Mouse (Mus musculus) right cerebral cortex, adult 18-20 months (tissue): ENCODE measurements around the gene Tdrd7.

Experiments used
- DNase-seq: peaks from one replicate; pipeline ENCODE4 v3.0.0; 2022; ENCODE audit warnings: mixed read lengths

Tdrd7 gene

GRCm38 (mm10) chr4:45972951-45973350 lies 7.8 kb downstream of the Tdrd7 start:
- no peak for DNase-seq

GRCm38 (mm10) chr4:45976931-45977667 lies 12.0 kb downstream of the Tdrd7 start:
- no peak for DNase-seq

GRCm38 (mm10) chr4:45979916-45980315 lies 14.8 kb downstream of the Tdrd7 start:
- no peak for DNase-seq

- no peak for DNase-seq
Observed at GRCm38 (mm10) chr4:45981054-45981453, 15.9 kb downstream of the Tdrd7 start.

GRCm38 (mm10) chr4:45990427-45991135 lies 25.4 kb downstream of the Tdrd7 start:
- no peak for DNase-seq

GRCm38 (mm10) chr4:45998536-45998935 lies 33.4 kb downstream of the Tdrd7 start:
- no peak for DNase-seq

GRCm38 (mm10) chr4:46008142-46008793 lies 43.1 kb downstream of the Tdrd7 start:
- DNase-seq, result no peak

- DNase-seq, result no peak
Observed at GRCm38 (mm10) chr4:46011698-46012097, 46.6 kb downstream of the Tdrd7 start.

GRCm38 (mm10) chr4:46015605-46016004 lies 50.5 kb downstream of the Tdrd7 start:
- no peak for DNase-seq

GRCm38 (mm10) chr4:46023021-46023481 lies 57.9 kb downstream of the Tdrd7 start:
- DNase-seq, result no peak

- DNase-seq, result peak; percentile 34
Observed at GRCm38 (mm10) chr4:46025893-46026292, 60.8 kb downstream of the Tdrd7 start.

- no peak for DNase-seq
Observed at GRCm38 (mm10) chr4:46028224-46028623, 63.1 kb downstream of the Tdrd7 start.

- no peak for DNase-seq
Observed at GRCm38 (mm10) chr4:46028781-46029180, 63.6 kb downstream of the Tdrd7 start.

- DNase-seq, result no peak
Observed at GRCm38 (mm10) chr4:46029552-46029951, 64.4 kb downstream of the Tdrd7 start.

GRCm38 (mm10) chr4:46032448-46032847 lies 67.3 kb downstream of the Tdrd7 start:
- DNase-seq, result no peak

GRCm38 (mm10) chr4:46033197-46033596 lies 68.1 kb downstream of the Tdrd7 start:
- DNase-seq, result no peak

GRCm38 (mm10) chr4:46038591-46038891 lies 73.4 kb downstream of the Tdrd7 start:
- no peak for DNase-seq

- peak; percentile 76 for DNase-seq
Observed at GRCm38 (mm10) chr4:46038892-46039751, 74.0 kb downstream of the Tdrd7 start, which contains the start of gene Tmod1. Tmod1 (plus strand) TSS chr4:46038935.

- DNase-seq, result no peak
Observed at GRCm38 (mm10) chr4:46039899-46040298, 74.8 kb downstream of the Tdrd7 start.

- DNase-seq, result peak; percentile 45
Observed at GRCm38 (mm10) chr4:46040594-46041192, 75.6 kb downstream of the Tdrd7 start.

- no peak for DNase-seq
Observed at GRCm38 (mm10) chr4:46041761-46042504, 76.8 kb downstream of the Tdrd7 start.

- no peak for DNase-seq
Observed at GRCm38 (mm10) chr4:46042505-46042850, 77.3 kb downstream of the Tdrd7 start.
